Mouse (Mus musculus): Measurements from ENCODE around the gene Mrps16.

DNA sequence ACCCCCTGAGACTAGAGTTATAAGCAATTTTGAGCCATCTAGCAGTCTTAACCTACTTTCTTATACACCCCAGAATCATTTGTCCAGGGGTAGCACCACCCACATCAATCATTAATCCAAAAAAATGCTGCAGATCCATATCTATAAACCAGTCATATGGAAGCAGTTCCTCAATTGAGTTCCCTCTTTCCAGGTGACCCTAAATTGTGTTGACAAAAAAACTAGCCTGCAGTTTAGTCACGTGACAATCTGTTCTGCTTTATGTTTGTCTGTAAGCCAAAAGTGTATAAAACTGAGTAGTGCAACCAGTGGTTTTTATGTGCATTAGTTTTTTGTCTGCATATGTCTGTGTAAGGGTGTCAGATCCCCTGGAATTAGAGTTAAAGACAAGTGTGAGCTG lies 21.6 kb downstream of the Mrps16 start:
- TF ChIP-seq CTCF (IDR thresholded peaks at IDR 0.05; ENCODE audit: insufficient read depth, low read depth, low read length) (no peak), POLR2A (IDR thresholded peaks at IDR 0.05; ENCODE audit: insufficient read depth, low read depth, low read length) (no peak)

All from olfactory bulb, adult 2 months (tissue).